Mouse (Mus musculus) CH12.LX (cell line): Measurements from ENCODE around the gene Dapk3. TPM values are rescaled to one million over a fixed set of nuclear protein-coding genes. Genes with fewer than 3 reads are reported as not detected.

Source experiments
- DNase-seq: peaks from one replicate; pipeline ENCODE4 v3.0.0-alpha.2; 2013; ENCODE audit errors: extremely low read depth
- H3K27ac ChIP-seq: 2 replicates; pipeline ENCODE4 v1.5.1; 2012; ENCODE audit warnings: low read depth, mild to moderate bottlenecking, control low read depth, moderate library complexity; ENCODE audit not compliant: insufficient read depth
- H3K27me3 ChIP-seq: replicated peaks from 2 replicates; pipeline ENCODE3; 2012; ENCODE audit warnings: inconsistent platforms
- H3K36me3 ChIP-seq, 2 experiments: replicated peaks in 1 of 2; 2 replicates each; pipeline versions ENCODE3 to v1.6.1; 2012; ENCODE audit warnings: inconsistent platforms in 1 of 2, low read length in 1 of 2, mild to moderate bottlenecking in 1 of 2, mixed read lengths in 1 of 2, moderate library complexity in 1 of 2; ENCODE audit not compliant: control insufficient read depth in 1 of 2, insufficient read depth in 1 of 2
- H3K4me1 ChIP-seq, 2 experiments: 2 replicates each; pipeline ENCODE4 v1.6.1; 2012; ENCODE audit warnings: inconsistent platforms in 1 of 2, moderate library complexity in 1 of 2; ENCODE audit not compliant: insufficient read depth in 2 of 2, control insufficient read depth in 1 of 2
- H3K4me2 ChIP-seq: 2 replicates; pipeline ENCODE4 v1.6.1; 2012; ENCODE audit warnings: low read depth, mild to moderate bottlenecking, control low read depth; ENCODE audit not compliant: poor library complexity, insufficient read depth, severe bottlenecking
- H3K4me3 ChIP-seq, 3 experiments: fragments of 150-350 bp in 1 of 3; sonication (generic) in 1 of 3; replicated peaks in 1 of 3; 2 replicates each; pipeline versions ENCODE3 to v1.5.1; 2011 to 2012; ENCODE audit warnings: low read depth in 2 of 3, low read length in 2 of 3, mild to moderate bottlenecking in 2 of 3, moderate library complexity in 2 of 3, control low read depth in 1 of 3, improper control_type of control experiment in 1 of 3, inconsistent platforms in 1 of 3, mixed read lengths in 1 of 3; ENCODE audit not compliant: poor library complexity in 1 of 3
- H3K79me2 ChIP-seq: replicated peaks from 2 replicates; pipeline ENCODE4 v1.6.1; 2012; ENCODE audit warnings: mild to moderate bottlenecking, moderate library complexity; ENCODE audit not compliant: control insufficient read depth, poor library complexity, insufficient read depth, severe bottlenecking; ENCODE audit errors: extremely low read depth
- H3K9ac ChIP-seq: 2 replicates; pipeline ENCODE4 v1.6.1; 2012; ENCODE audit warnings: low read depth, mild to moderate bottlenecking, control low read depth, moderate library complexity; ENCODE audit not compliant: insufficient read depth
- H3K9me3 ChIP-seq: replicated peaks from 2 replicates; pipeline ENCODE3; 2012; ENCODE audit warnings: low read length, inconsistent platforms, mixed read lengths
- CHD1 ChIP-seq: IDR thresholded peaks from 2 replicates; pipeline ENCODE4 v1.6.1; 2012; ENCODE audit warnings: low read depth, low read length, improper control_type of control experiment, inconsistent platforms
- E2F4 ChIP-seq: IDR thresholded peaks from 2 replicates; pipeline ENCODE4 v1.6.1; 2011; ENCODE audit warnings: low read depth, low read length, improper control_type of control experiment; ENCODE audit not compliant: insufficient replicate concordance
- GABPA ChIP-seq: IDR thresholded peaks from 2 replicates; pipeline ENCODE4 v1.6.1; 2012; ENCODE audit warnings: low read depth, low read length, improper control_type of control experiment, inconsistent platforms; ENCODE audit not compliant: insufficient replicate concordance
- MXI1 ChIP-seq: IDR thresholded peaks from 2 replicates; pipeline ENCODE4 v1.6.1; 2011; ENCODE audit warnings: mild to moderate bottlenecking, low read depth, low read length, improper control_type of control experiment
- PAX5 ChIP-seq: IDR thresholded peaks from 2 replicates; pipeline ENCODE4 v1.6.1; 2012; ENCODE audit warnings: low read length, inconsistent platforms, mixed read lengths
- POLR2A ChIP-seq: IDR thresholded peaks from 2 replicates; pipeline ENCODE4 v1.6.1; 2011; ENCODE audit warnings: low read depth, mild to moderate bottlenecking, improper control_type of control experiment, low read length
- TCF12 ChIP-seq: IDR thresholded peaks from 2 replicates; pipeline ENCODE4 v1.6.1; 2014; ENCODE audit warnings: low read depth, mild to moderate bottlenecking, inconsistent platforms, low read length, improper control_type of control experiment
- ZC3H11A ChIP-seq: IDR thresholded peaks from 2 replicates; pipeline ENCODE4 v1.6.1; 2012; ENCODE audit warnings: low read depth, mild to moderate bottlenecking, inconsistent platforms, low read length, improper control_type of control experiment
- dilution Hi-C: fragments of 300-500 bp; cut with MboI; formaldehyde crosslinking; loops from 2 replicates; pipeline ENCODE4 v1.14.3; 2020; ENCODE audit warnings: low sequenced_read_pairs; ENCODE audit not compliant: extremely low pct_unique_long_range_greater_than_20kb, extremely low pct_ligation_motif_present
- in situ Hi-C: fragments of 300-500 bp; cut with MboI; formaldehyde crosslinking; loops from 3 replicates; pipeline ENCODE4 v1.14.3; 2019; ENCODE audit warnings: low sequenced_read_pairs, low pct_ligation_motif_present, low pct_unique_long_range_greater_than_20kb, mixed read lengths
- polyA plus RNA-seq: library from polyadenylated mRNA; unstranded; fragments of >175 nt; gene quantifications from 2 replicates; pipeline ENCODE4 v1.2.1, GENCODE M21; 2012; ENCODE audit warnings: low read depth; ENCODE audit not compliant: insufficient read length
- total RNA-seq, 2 experiments: library from RNA; depleted of rRNA; stranded (reverse); fragments of 300-350 nt in 1 of 2; fragments of >200 nt in 1 of 2; gene quantifications; 2 replicates each; pipeline ENCODE4 v1.2.3; 2012 to 2014

Dapk3 gene
- total and polyA plus RNA-seq, 3 experiments = 25.4 to 46.2 (median 44.5) TPM

- TF ChIP-seq MXI1 (0 out of 2 replicates have a peak, but pooled peaks have one; percentile 1), PAX5 (no peak), GABPA (no peak), CHD1 (no peak), ZC3H11A (no peak)
- Histone ChIP-seq H3K27ac (peak overlapping the region; percentile 84), H3K79me2 (peaks cover 39% of the 10 kb centered on the region), H3K4me2 (peak overlapping the region; percentile 60), H3K27me3 (no peaks in the 10 kb centered on the region), H3K4me3 (peak overlapping the region; percentile 96 to 99 (median 99)), H3K9me3 (no peaks in the 10 kb centered on the region), H3K36me3 (peaks cover 53 to 54% of the 10 kb centered on the region in 2 experiments), H3K9ac (peak overlapping the region; percentile 98), H3K4me1 (peaks cover 22 to 47% of the 10 kb centered on the region in 2 experiments)
- dilution Hi-C loops = no loop called here
- in situ Hi-C loops = loop anchor here (10.0 kb wide), 1 partner anchor 103 kb away; the partner anchor contains the start of gene Thop1
- no peak for DNase-seq
These were observed 4.7 kb upstream of the Dapk3 start for GRCm38 (mm10) chr10:81177958-81178712.

GRCm38 (mm10) chr10:81178927-81179326 lies 3.9 kb upstream of the Dapk3 start:
- no peak for DNase-seq
- Histone ChIP-seq H3K27ac (no peak overlapping the region), H3K9ac (no peak overlapping the region), H3K4me2 (peak overlapping the region; percentile 60; the same call in 1 of the 2 replicates), H3K27me3 (no peaks in the 10 kb centered on the region), H3K9me3 (no peaks in the 10 kb centered on the region), H3K79me2 (peaks cover 39% of the 10 kb centered on the region), H3K36me3 (peaks cover 53 to 55% of the 10 kb centered on the region in 2 experiments), H3K4me3 (peak overlapping the region in 1 of 3 experiments; percentile 99), H3K4me1 (peaks cover 25 to 52% of the 10 kb centered on the region in 2 experiments)
- dilution Hi-C loops = no loop called here
- in situ Hi-C loops = loop anchor here (10.0 kb wide), 1 partner anchor 104 kb away; the partner anchor contains the start of gene Thop1
- TF ChIP-seq TCF12 (no peak), GABPA (no peak), POLR2A (peak; percentile 12; the same call in 1 of the 2 replicates), PAX5 (no peak), E2F4 (no peak)
